Mouse (Mus musculus): ENCODE measurements at regions not wholly inside any gene's neighbourhood (a gene's known extent, or its start where the extent isn't known, plus 50 kb on each side); places are given as distances from the start of the nearest gene placed in this dataset.

DNA sequence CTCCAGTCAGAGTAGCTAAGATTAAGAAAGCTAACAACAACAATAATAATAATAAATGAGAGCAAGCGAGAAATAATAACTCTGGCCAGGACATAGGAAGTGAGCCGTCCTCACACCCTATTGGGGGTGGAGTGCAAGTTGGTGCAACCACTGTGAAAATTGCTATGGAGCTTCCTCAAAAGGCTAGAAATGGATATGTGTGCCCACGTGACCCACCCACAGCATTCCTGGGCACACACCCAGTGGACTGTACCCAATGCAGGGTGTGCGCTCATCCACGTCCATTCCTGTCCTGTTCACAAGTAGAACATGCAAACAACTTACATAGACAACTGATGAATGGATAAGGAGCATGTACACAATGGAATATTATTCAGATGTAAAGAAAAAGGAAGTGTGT lies 85.2 kb upstream of the Spred2 start:
- DNase-seq: no peak

GRCm38 (mm10) chr11:19843084-19843483 lies 81.1 kb upstream of the Spred2 start:
- no peak for DNase-seq

GRCm38 (mm10) chr11:19847910-19848309 lies 76.3 kb upstream of the Spred2 start:
- no peak for DNase-seq

DNA sequence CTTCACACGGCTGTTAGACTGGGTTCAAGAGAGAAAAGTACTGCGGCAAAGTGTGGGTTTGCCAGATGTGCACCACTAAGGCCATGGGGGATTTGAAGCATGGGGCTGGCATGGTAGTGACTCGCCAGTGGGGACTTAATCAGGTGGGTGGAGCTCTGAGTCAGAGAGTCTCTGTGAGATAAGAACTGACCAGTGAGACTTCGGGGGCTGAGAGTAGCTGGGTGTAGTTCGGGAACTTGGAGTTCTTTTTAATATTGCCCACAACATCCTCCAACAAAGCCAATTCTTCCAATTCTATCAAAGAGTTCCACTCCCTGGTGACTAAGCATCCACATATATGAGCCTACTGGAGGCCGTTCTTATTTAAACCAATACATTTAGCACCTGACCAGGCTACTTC lies 75.8 kb upstream of the Spred2 start:
- DNase-seq: no peak

DNA sequence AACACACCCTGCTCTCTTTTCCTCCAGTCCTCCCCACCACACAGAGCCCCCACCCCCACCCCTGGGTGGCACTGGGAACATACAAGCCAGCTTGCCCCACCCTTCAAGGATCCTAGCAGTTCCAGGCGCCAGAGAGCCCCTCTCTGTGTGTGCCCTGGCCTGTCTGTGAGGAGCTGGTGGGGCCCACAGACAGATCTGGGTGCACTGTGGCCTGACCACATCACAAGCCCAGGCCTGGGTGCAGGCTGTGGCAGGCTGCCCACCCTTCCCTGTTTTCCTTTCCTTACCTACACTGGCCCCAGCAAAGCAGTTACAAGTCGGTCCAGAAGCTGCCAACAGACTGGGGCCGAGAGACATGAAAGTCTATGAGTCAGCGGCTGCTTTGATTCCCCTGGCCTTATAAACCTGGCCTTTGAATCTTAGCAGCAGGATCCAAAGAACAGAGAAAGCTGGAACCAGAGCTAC lies 74.8 kb upstream of the Spred2 start:
- DNase-seq: peak; percentile 31

DNA sequence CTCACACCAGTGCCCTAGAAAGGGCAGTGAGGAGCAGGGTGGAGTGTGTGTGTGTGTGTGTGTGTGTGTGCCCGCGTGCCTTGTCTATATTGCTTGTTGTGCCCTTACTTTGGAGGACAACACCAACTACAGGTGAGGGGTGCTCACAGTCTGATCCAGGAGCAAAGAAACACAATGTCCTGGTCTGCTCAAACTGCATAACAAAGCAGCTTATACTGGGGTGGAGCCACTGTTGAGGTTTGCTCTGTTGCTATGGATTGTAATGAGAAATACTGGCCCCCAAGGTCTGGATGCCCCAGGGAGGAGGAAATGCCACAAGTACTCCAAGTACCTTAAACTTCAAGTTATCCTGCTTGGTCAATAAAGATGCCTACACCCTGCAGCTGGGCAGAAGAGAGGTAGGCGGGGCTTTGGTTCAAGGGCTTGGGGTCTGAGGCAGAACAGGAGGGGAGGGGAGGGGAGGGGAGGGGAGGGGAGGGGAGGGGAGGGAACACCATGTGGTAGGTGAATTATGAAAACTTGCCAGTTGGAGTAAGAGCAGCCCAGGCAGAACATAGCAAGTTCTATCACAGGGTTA lies 74.2 kb upstream of the Spred2 start:
- DNase-seq: no peak

DNA sequence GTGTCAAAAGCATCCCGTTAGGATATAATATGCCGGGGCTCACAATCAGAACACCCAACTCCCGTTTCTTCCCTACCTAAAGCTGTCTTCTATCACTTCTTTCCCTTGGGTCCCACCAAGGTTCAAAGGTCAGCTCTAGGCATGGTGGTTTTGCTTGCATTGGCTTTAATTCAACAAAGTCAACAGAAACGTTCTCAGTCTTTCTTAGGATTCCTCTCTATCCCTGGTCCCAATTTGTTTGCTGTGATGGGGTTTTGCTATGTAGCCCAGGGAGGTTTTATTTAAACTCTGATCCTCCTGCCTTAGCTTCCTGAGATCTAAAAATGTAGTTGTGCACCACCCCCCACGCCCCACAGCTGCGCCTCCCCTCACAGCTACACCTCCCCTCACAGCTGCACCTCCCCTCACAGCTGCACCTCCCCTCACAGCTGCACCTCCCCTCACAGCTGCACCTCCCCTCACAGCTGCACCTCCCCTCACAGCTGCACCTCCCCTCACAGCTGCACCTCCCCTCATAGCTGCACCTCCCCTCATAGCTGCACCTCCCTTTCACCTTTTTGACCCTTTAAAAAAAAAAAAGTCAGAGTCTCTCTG lies 73.1 kb upstream of the Spred2 start:
- no peak for DNase-seq

DNA sequence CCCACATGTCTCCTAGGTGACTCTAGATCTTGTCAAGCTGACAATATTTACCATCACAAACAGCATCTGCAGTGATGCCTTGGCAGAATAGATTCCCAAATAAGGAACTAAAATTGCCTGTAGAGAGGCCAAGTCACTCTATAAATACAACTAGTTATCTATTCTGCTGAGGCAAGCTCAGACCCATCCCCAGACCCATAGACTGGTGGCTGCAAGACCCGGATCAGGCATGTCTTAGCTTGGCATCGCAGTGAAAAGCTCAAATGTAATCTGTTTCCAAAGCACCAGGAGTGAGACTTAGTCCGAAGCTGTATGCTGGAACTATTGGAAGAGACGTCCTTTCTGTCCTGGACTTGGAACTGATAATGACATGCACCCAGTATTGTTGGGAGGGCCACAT lies 62.6 kb upstream of the Spred2 start:
- DNase-seq: no peak

GRCm38 (mm10) chr11:19863327-19863726 lies 60.8 kb upstream of the Spred2 start:
- DNase-seq: no peak

DNA sequence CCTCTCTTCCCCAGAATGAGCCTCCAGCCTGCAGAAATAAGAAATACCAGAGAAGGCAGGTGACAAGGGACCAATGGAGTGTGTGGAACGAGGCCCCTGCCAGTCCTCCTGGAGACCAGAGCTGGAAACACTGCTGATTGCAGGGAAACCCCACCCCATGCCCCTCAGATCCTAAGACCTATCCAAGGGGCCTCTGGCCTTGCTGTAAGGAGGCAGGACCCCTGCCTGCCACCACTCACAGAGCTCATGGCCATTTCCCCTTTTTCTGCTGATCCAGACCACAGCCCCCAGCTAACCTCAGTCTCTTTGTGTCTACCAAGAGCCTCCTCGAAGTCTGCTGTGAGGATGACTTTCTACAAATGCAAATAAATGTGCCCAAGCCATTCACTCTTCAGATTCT lies 57.9 kb upstream of the Spred2 start:
- DNase-seq: no peak

DNA sequence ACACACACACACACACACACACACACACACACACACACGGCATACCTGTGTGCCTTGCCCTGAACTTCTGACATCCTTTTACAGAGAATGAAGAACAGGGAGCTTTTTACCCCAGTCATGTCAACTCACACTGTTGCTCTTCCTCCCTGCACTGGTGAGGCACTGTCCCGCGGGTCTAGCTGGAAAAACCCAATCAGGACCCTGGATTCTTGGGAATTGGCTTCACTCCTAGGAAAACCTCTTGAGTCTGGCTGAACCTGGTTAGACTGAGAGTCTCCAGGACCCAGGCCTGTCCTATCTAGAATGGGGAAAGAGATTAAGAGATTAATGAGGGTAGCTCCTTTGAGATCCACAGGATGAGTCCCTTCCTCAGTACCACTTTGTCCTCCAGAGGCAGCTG lies 54.5 kb upstream of the Spred2 start:
- no peak for DNase-seq

DNA sequence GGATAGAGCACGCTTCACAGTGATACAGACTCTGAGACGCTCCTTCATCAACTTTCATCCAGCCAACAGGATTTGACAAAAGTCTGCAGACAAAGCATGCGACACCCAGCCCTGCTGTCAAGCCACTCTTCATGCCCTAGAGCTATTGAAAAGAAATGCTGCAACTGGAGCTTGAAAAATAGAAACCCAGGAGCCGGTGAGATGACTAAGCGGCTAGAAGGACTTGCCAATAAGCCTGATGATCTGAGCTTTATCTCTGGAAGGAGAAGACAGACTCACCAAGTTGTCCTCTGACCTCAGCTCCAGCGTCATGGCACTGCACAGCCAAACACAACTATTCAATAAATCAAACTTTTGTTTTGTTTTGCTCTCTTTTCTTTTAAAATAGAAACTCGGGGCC lies 54.0 kb upstream of the Spred2 start:
- no peak for DNase-seq

GRCm38 (mm10) chr11:19873796-19874195 lies 50.4 kb upstream of the Spred2 start:
- no peak for DNase-seq
